Mouse (Mus musculus): ENCODE measurements around the gene Cux2. TPM values are rescaled to one million over a fixed set of nuclear protein-coding genes. Genes with fewer than 3 reads are reported as not detected.

The Cux2 gene
- polyA plus RNA-seq, 2 experiments = 3.0 to 6.1 TPM

GRCm38 (mm10) chr5:121861964-121862363 lies 187.9 kb downstream of the Cux2 start:
- no peak overlapping the region for H3K4me3 ChIP-seq (replicated peaks; ENCODE audit: low read length)
- H3K9me3 ChIP-seq (ENCODE audit: control insufficient read depth, low read length) = 0 out of 2 replicates have a peak, but pooled peaks cover 7% of the 10 kb centered on the region
- DNase-seq (ENCODE audit: low spot score) (no peak), ATAC-seq (ENCODE audit: low FRiP score, low read depth) (no peak)
- no peak overlapping the region for H3K9ac ChIP-seq (ENCODE audit: low read depth, low read length, severe bottlenecking)
- H3K27ac ChIP-seq (replicated peaks; ENCODE audit: low read depth, low read length) = no peak overlapping the region
- H3K4me2 ChIP-seq (replicated peaks; ENCODE audit: low read depth, low read length, severe bottlenecking) = no peak overlapping the region
- no peaks in the 10 kb centered on the region for H3K4me1 ChIP-seq (ENCODE audit: control insufficient read depth, insufficient read depth, low read length)
- no peaks in the 10 kb centered on the region for H3K27me3 ChIP-seq (ENCODE audit: control insufficient read depth, insufficient read depth, low read length)
- WGBS = 50% methylated on average over 5 of the region's 5 CpGs
- peaks cover 3% of the 10 kb centered on the region; the same call in 1 of the 2 replicates for H3K36me3 ChIP-seq (ENCODE audit: control insufficient read depth, insufficient read depth, low read length)
- TF ChIP-seq POLR2A (IDR thresholded peaks at IDR 0.05; ENCODE audit: borderline replicate concordance, extremely low read depth, insufficient read depth, insufficient read length) = no peak

GRCm38 (mm10) chr5:121858427-121858826 lies 191.5 kb downstream of the Cux2 start:
- H3K27me3 ChIP-seq (ENCODE audit: control insufficient read depth, insufficient read depth, low read length) = no peaks in the 10 kb centered on the region
- H3K9me3 ChIP-seq (ENCODE audit: control insufficient read depth, low read length) = 0 out of 2 replicates have a peak, but pooled peaks cover 7% of the 10 kb centered on the region
- no peak overlapping the region for H3K9ac ChIP-seq (ENCODE audit: low read depth, low read length, severe bottlenecking)
- TF ChIP-seq POLR2A (IDR thresholded peaks at IDR 0.05; ENCODE audit: borderline replicate concordance, extremely low read depth, insufficient read depth, insufficient read length) = no peak
- no peak overlapping the region for H3K4me2 ChIP-seq (replicated peaks; ENCODE audit: low read depth, low read length, severe bottlenecking)
- WGBS = 85% methylated on average over 12 of the region's 12 CpGs
- DNase-seq (ENCODE audit: low spot score) (no peak), ATAC-seq (ENCODE audit: low FRiP score, low read depth) (no peak)
- H3K4me1 ChIP-seq (ENCODE audit: control insufficient read depth, insufficient read depth, low read length) = no peaks in the 10 kb centered on the region
- H3K4me3 ChIP-seq (replicated peaks; ENCODE audit: low read length) = no peak overlapping the region
- H3K27ac ChIP-seq (replicated peaks; ENCODE audit: low read depth, low read length) = no peak overlapping the region
- H3K36me3 ChIP-seq (ENCODE audit: control insufficient read depth, insufficient read depth, low read length) = peaks cover 20% of the 10 kb centered on the region

GRCm38 (mm10) chr5:121856740-121857139 lies 193.2 kb downstream of the Cux2 start:
- H3K4me1 ChIP-seq (ENCODE audit: control insufficient read depth, insufficient read depth, low read length) = no peaks in the 10 kb centered on the region
- no peak overlapping the region for H3K27ac ChIP-seq (replicated peaks; ENCODE audit: low read depth, low read length)
- TF ChIP-seq POLR2A (IDR thresholded peaks at IDR 0.05; ENCODE audit: borderline replicate concordance, extremely low read depth, insufficient read depth, insufficient read length) = no peak
- H3K4me3 ChIP-seq (replicated peaks; ENCODE audit: low read length) = no peak overlapping the region
- H3K9me3 ChIP-seq (ENCODE audit: control insufficient read depth, low read length) = 0 out of 2 replicates have a peak, but pooled peaks cover 7% of the 10 kb centered on the region
- no peak overlapping the region for H3K4me2 ChIP-seq (replicated peaks; ENCODE audit: low read depth, low read length, severe bottlenecking)
- no peaks in the 10 kb centered on the region for H3K27me3 ChIP-seq (ENCODE audit: control insufficient read depth, insufficient read depth, low read length)
- H3K36me3 ChIP-seq (ENCODE audit: control insufficient read depth, insufficient read depth, low read length) = peaks cover 37% of the 10 kb centered on the region
- no peak for DNase-seq (ENCODE audit: low spot score)
- ATAC-seq (ENCODE audit: low FRiP score, low read depth) = no peak
- H3K9ac ChIP-seq (ENCODE audit: low read depth, low read length, severe bottlenecking) = no peak overlapping the region
- 83% methylated on average over 11 of the region's 11 CpGs for WGBS

GRCm38 (mm10) chr5:121854768-121855167 lies 195.1 kb downstream of the Cux2 start:
- Histone ChIP-seq H3K4me3 (replicated peaks; ENCODE audit: low read length) (no peak overlapping the region), H3K27me3 (ENCODE audit: control insufficient read depth, insufficient read depth, low read length) (no peaks in the 10 kb centered on the region), H3K27ac (replicated peaks; ENCODE audit: low read depth, low read length) (no peak overlapping the region), H3K9me3 (ENCODE audit: control insufficient read depth, low read length) (no peaks in the 10 kb centered on the region), H3K9ac (ENCODE audit: low read depth, low read length, severe bottlenecking) (no peak overlapping the region), H3K36me3 (ENCODE audit: control insufficient read depth, insufficient read depth, low read length) (peaks cover 41% of the 10 kb centered on the region), H3K4me1 (ENCODE audit: control insufficient read depth, insufficient read depth, low read length) (peaks cover 11% of the 10 kb centered on the region), H3K4me2 (replicated peaks; ENCODE audit: low read depth, low read length, severe bottlenecking) (no peak overlapping the region)
- DNase-seq (ENCODE audit: low spot score) (no peak), ATAC-seq (ENCODE audit: low FRiP score, low read depth) (no peak)
- WGBS = 76% methylated on average over 10 of the region's 10 CpGs
- no peak for TF ChIP-seq POLR2A (IDR thresholded peaks at IDR 0.05; ENCODE audit: borderline replicate concordance, extremely low read depth, insufficient read depth, insufficient read length)

GRCm38 (mm10) chr5:121853368-121854051 lies 196.4 kb downstream of the Cux2 start:
- no peaks in the 10 kb centered on the region for H3K9me3 ChIP-seq (ENCODE audit: control insufficient read depth, low read length)
- H3K36me3 ChIP-seq (ENCODE audit: control insufficient read depth, insufficient read depth, low read length) = peaks cover 41% of the 10 kb centered on the region
- no peak for DNase-seq (ENCODE audit: low spot score)
- 78% methylated on average over 9 of the region's 9 CpGs for WGBS
- no peak overlapping the region for H3K4me2 ChIP-seq (replicated peaks; ENCODE audit: low read depth, low read length, severe bottlenecking)
- peaks cover 14% of the 10 kb centered on the region for H3K4me1 ChIP-seq (ENCODE audit: control insufficient read depth, insufficient read depth, low read length)
- no peak overlapping the region for H3K27ac ChIP-seq (replicated peaks; ENCODE audit: low read depth, low read length)
- H3K4me3 ChIP-seq (replicated peaks; ENCODE audit: low read length) = no peak overlapping the region
- H3K9ac ChIP-seq (ENCODE audit: low read depth, low read length, severe bottlenecking) = no peak overlapping the region
- H3K27me3 ChIP-seq (ENCODE audit: control insufficient read depth, insufficient read depth, low read length) = no peaks in the 10 kb centered on the region
- ATAC-seq (ENCODE audit: low FRiP score, low read depth) = no peak
- no peak for TF ChIP-seq POLR2A (IDR thresholded peaks at IDR 0.05; ENCODE audit: borderline replicate concordance, extremely low read depth, insufficient read depth, insufficient read length)
